14 mouse cellular contexts compared by ENCODE assay signal in genomic region chr5:31116354-31116753, GRCm38 (mm10). TPM values are rescaled to one million over a fixed set of nuclear protein-coding genes. Genes with fewer than 3 reads are reported as not detected.
DNase-seq lines count a peak whose midpoint lies in the region; TF ChIP-seq lines count a peak whose summit lies in the region.
"Had no signal": no experiment of that assay in that cellular context is flagged by ENCODE, and none has a peak within 500 bp of the region (broad histone marks: within the 10 kb centered on the region; RNA-seq: fewer than 3 reads in every experiment).

TSS of gene Trim54 (plus strand) at chr5:31116712.

- H3K36me3 ChIP-seq in E14TG2a.4 (ENCODE audit: insufficient read depth, low read length) = no peaks in the 10 kb centered on the region
- H3K36me3 ChIP-seq: neural tube, embryonic 13.5 days had no signal

- TF ChIP-seq CTCF in E14TG2a.4 (conservative IDR thresholded peaks at IDR 0.05; ENCODE audit: low read length) = no peak

- H3K4me3 ChIP-seq in E14TG2a.4 (replicated peaks; ENCODE audit: low read length) = peak within 1 kb of the TSS; percentile 69
- H3K4me3 ChIP-seq: neural tube, embryonic 13.5 days had no signal

- DNase-seq in gastrocnemius, adult 8-10 months (ENCODE audit: low spot score in 2 of 2) = peak; percentile 60 to 69
- peak; percentile 70 to 75 for DNase-seq in heart, adult 9 months (ENCODE audit: low spot score in 2 of 2)
- DNase-seq in heart, postnatal 14 days = peak; percentile 18 to 40
- DNase-seq in urinary bladder, postnatal 25 days (ENCODE audit: low spot score) = no peak
- DNase-seq in ovary, postnatal 10 days (ENCODE audit: low spot score) = no peak
- DNase-seq in urinary bladder, postnatal 36 days (ENCODE audit: low spot score in 2 of 2) = no peak
- no peak for DNase-seq in adipocyte (ENCODE audit: low spot score)
- DNase-seq: cerebellum, adult 11 months; retina, postnatal 1 day had no signal

- intact Hi-C loops in heart, postnatal 14 days (cut with DNase I) = no loop called here

- H3K4me1 ChIP-seq in E14TG2a.4 (replicated peaks; ENCODE audit: low read depth, low read length) = peaks cover 27% of the 10 kb centered on the region
- H3K4me1 ChIP-seq: neural tube, embryonic 13.5 days had no signal

- 0 out of 2 replicates have a peak, but pooled peaks cover 5% of the 10 kb centered on the region for H3K27me3 ChIP-seq in E14TG2a.4 (ENCODE audit: insufficient read depth, low read length)

- peaks cover 3% of the 10 kb centered on the region; the same call in 1 of the 2 replicates for H3K9me3 ChIP-seq in E14TG2a.4 (ENCODE audit: low read length)
- H3K9me3 ChIP-seq: neural tube, embryonic 13.5 days had no signal

RNA-seq across cellular contexts. Expression of gene Trim54, which starts in this region (rescaled TPM):
- 100 to 1,000 TPM; 420 to 527 (median 441) TPM for total RNA-seq in gastrocnemius, adult 8-10 months (2022)
- total RNA-seq in heart, postnatal 14 days (2021) = 100 to 1,000 TPM; 102 to 129 TPM
- total RNA-seq: common myeloid progenitor, adult 5-6 weeks; layer of hippocampus, adult 8-10 months; megakaryocyte progenitor cell, adult 5-6 weeks had no signal

Comparison
In these comparisons a context has a peak if more than half of its experiments do, and no peak if none do; other contexts are left out.
1. DNase-seq: peak in gastrocnemius, adult 8-10 months (2 of 2), heart, adult 9 months (2 of 2) and heart, postnatal 14 days (2 of 2); none in urinary bladder, postnatal 25 days (single experiment), ovary, postnatal 10 days (single experiment), urinary bladder, postnatal 36 days (0 of 2) and adipocyte (single experiment).